ENCODE assay signal across 8 mouse cellular contexts in genomic region chr7:88343828-88344227, GRCm38 (mm10).
DNase-seq lines count a peak whose midpoint lies in the region; ATAC-seq and TF ChIP-seq lines count a peak whose summit lies in the region.

No protein-coding gene starts in this region.

- H3K27me3 ChIP-seq in hindbrain, postnatal 0 days (ENCODE audit: insufficient read depth, low read length): no peaks in the 10 kb centered on the region
- no peaks in the 10 kb centered on the region for H3K27me3 ChIP-seq in hindbrain, embryonic 12.5 days
- no peaks in the 10 kb centered on the region for H3K27me3 ChIP-seq in CH12.LX (replicated peaks)
- H3K27me3 ChIP-seq in cerebellum, adult 2 months (ENCODE audit: control insufficient read depth, insufficient read depth, low read length): no peaks in the 10 kb centered on the region

- H3K36me3 ChIP-seq in hindbrain, postnatal 0 days (ENCODE audit: insufficient read depth, low read length): no peaks in the 10 kb centered on the region
- H3K36me3 ChIP-seq in hindbrain, embryonic 12.5 days: no peaks in the 10 kb centered on the region
- H3K36me3 ChIP-seq in CH12.LX (replicated peaks in 1 of 2; ENCODE audit: control insufficient read depth in 1 of 2, insufficient read depth in 1 of 2, low read length in 1 of 2): no peaks in the 10 kb centered on the region

- no peak overlapping the region for H3K4me3 ChIP-seq in hindbrain, postnatal 0 days (ENCODE audit: low read length)
- H3K4me3 ChIP-seq in hindbrain, embryonic 12.5 days: no peak overlapping the region
- H3K4me3 ChIP-seq in CH12.LX (replicated peaks in 1 of 3; ENCODE audit: low read depth in 2 of 3, low read length in 2 of 3, poor library complexity in 1 of 3): no peak overlapping the region
- H3K4me3 ChIP-seq in cerebellum, adult 2 months (replicated peaks; ENCODE audit: insufficient read depth, low read depth, low read length): no peak overlapping the region

- TF ChIP-seq RAD21 in CH12.LX (IDR thresholded peaks at IDR 0.05; ENCODE audit: low read depth, low read length): peak; percentile 47

- H3K4me2 ChIP-seq in hindbrain, postnatal 0 days (ENCODE audit: low read depth, low read length): no peak overlapping the region
- no peak overlapping the region for H3K4me2 ChIP-seq in hindbrain, embryonic 12.5 days (replicated peaks)
- no peak overlapping the region for H3K4me2 ChIP-seq in CH12.LX (ENCODE audit: insufficient read depth, low read depth, poor library complexity, severe bottlenecking)

- in situ Hi-C loops in CH12.LX (cut with MboI; ENCODE audit: low pct_ligation_motif_present, low pct_unique_long_range_greater_than_20kb, low sequenced_read_pairs): no loop called here

- no peak overlapping the region for H3K27ac ChIP-seq in hindbrain, postnatal 0 days
- no peak overlapping the region for H3K27ac ChIP-seq in hindbrain, embryonic 12.5 days
- H3K27ac ChIP-seq in CH12.LX (ENCODE audit: insufficient read depth, low read depth): no peak overlapping the region
- no peak overlapping the region for H3K27ac ChIP-seq in cerebellum, adult 2 months (ENCODE audit: insufficient read depth, low read length)

- H3K9me3 ChIP-seq in hindbrain, postnatal 0 days (ENCODE audit: low read length): no peaks in the 10 kb centered on the region
- no peaks in the 10 kb centered on the region for H3K9me3 ChIP-seq in hindbrain, embryonic 12.5 days (replicated peaks)
- H3K9me3 ChIP-seq in CH12.LX (replicated peaks; ENCODE audit: low read length): no peaks in the 10 kb centered on the region

- no peak for TF ChIP-seq EP300 in CH12.LX (IDR thresholded peaks at IDR 0.05; ENCODE audit: low read length)

- no peaks in the 10 kb centered on the region for H3K4me1 ChIP-seq in hindbrain, postnatal 0 days (ENCODE audit: insufficient read depth, low read length)
- H3K4me1 ChIP-seq in hindbrain, embryonic 12.5 days: no peaks in the 10 kb centered on the region
- peaks cover 0 to 4% of the 10 kb centered on the region in 2 experiments; a peak in 1 of 4 replicates for H3K4me1 ChIP-seq in CH12.LX (ENCODE audit: control insufficient read depth in 1 of 2, insufficient read depth in 2 of 2)
- no peaks in the 10 kb centered on the region for H3K4me1 ChIP-seq in cerebellum, adult 2 months (ENCODE audit: control insufficient read depth, insufficient read depth, low read length)

- no peak for DNase-seq in hindbrain, postnatal 0 days (ENCODE audit: low spot score)
- peak; percentile 45 for DNase-seq in CH12.LX (ENCODE audit: extremely low read depth)
- no peak for DNase-seq in cerebellum, adult 2 months
- no peak for DNase-seq in right cerebral cortex, postnatal 36 days (ENCODE audit: low spot score in 2 of 2)
- no peak for DNase-seq in cerebellum, adult 8-10 months

- ATAC-seq in hindbrain, postnatal 0 days: no peak
- no peak for ATAC-seq in hindbrain, embryonic 12.5 days (ENCODE audit: low FRiP score)
- peak; percentile 84 for ATAC-seq in granulocyte monocyte progenitor cell, adult 5-6 weeks (replicated peaks; ENCODE audit: poor library complexity, severe bottlenecking)
- ATAC-seq in megakaryocyte, adult 5-6 weeks (ENCODE audit: poor library complexity, severe bottlenecking): peak; percentile 65

- no peak for TF ChIP-seq POLR2A in CH12.LX (IDR thresholded peaks at IDR 0.05; ENCODE audit: low read depth, low read length)
- no peak for TF ChIP-seq POLR2A in cerebellum, adult 2 months (IDR thresholded peaks at IDR 0.05; ENCODE audit: borderline replicate concordance, insufficient read depth, low read length)

- peak; percentile 55 for TF ChIP-seq CTCF in hindbrain, postnatal 0 days (IDR thresholded peaks at IDR 0.05; ENCODE audit: low read depth)
- TF ChIP-seq CTCF in CH12.LX (conservative IDR thresholded peaks at IDR 0.05 in 1 of 2, IDR thresholded peaks at IDR 0.05 in 1 of 2; ENCODE audit: low read depth in 2 of 2, low read length in 2 of 2): peak; percentile 83 to 92
- TF ChIP-seq CTCF in cerebellum, adult 2 months (IDR thresholded peaks at IDR 0.05; ENCODE audit: borderline replicate concordance, insufficient read depth, low read depth, low read length): no peak

- H3K9ac ChIP-seq in hindbrain, postnatal 0 days (replicated peaks; ENCODE audit: low read length): no peak overlapping the region
- no peak overlapping the region for H3K9ac ChIP-seq in hindbrain, embryonic 12.5 days
- no peak overlapping the region for H3K9ac ChIP-seq in CH12.LX (ENCODE audit: insufficient read depth, low read depth)

- dilution Hi-C loops in CH12.LX (cut with MboI; ENCODE audit: extremely low pct_ligation_motif_present, extremely low pct_unique_long_range_greater_than_20kb, low sequenced_read_pairs): no loop called here

- H3K79me2 ChIP-seq in CH12.LX (replicated peaks; ENCODE audit: control insufficient read depth, extremely low read depth, insufficient read depth, poor library complexity, severe bottlenecking): no peaks in the 10 kb centered on the region

TF ChIP-seq in CH12.LX, 34 proteins besides CTCF, POLR2A, EP300 and RAD21:
- TF ChIP-seq SMC3 (IDR thresholded peaks at IDR 0.05; ENCODE audit: low read depth, low read length) (peak; percentile 81), TCF12 (IDR thresholded peaks at IDR 0.05; ENCODE audit: low read depth, low read length) (no peak)
TF ChIP-seq in CH12.LX: peak in this region for 1.

Comparison
In these comparisons a context has a peak if more than half of its experiments do, and no peak if none do; other contexts are left out.
1. ATAC-seq: peak in granulocyte monocyte progenitor cell, adult 5-6 weeks (single experiment) and megakaryocyte, adult 5-6 weeks (single experiment); none in hindbrain, postnatal 0 days (single experiment) and hindbrain, embryonic 12.5 days (single experiment).